Mouse (Mus musculus): ENCODE data around the gene Defb25. TPM values are rescaled to one million over a fixed set of nuclear protein-coding genes. Genes with fewer than 3 reads are reported as not detected.

The Defb25 gene
- total RNA-seq, 2 experiments from 2014 or later = not detected

- Histone ChIP-seq H3K4me3 (no peak overlapping the region), H3K27ac (no peak overlapping the region)
- DNase-seq (ENCODE audit: low spot score in 2 of 2) = no peak
- no peak for TF ChIP-seq CTCF (conservative IDR thresholded peaks at IDR 0.05)
Measured at GRCm38 (mm10) chr2:152588450-152588849, 34.4 kb downstream of the Defb25 start.

GRCm38 (mm10) chr2:152586926-152587560 is 35.8 kb downstream of the Defb25 start:
- DNase-seq (ENCODE audit: low spot score in 2 of 2) = peak in 1 of 2 experiments; percentile 16
- Histone ChIP-seq H3K27ac (no peak overlapping the region), H3K4me3 (no peak overlapping the region)
- TF ChIP-seq CTCF (conservative IDR thresholded peaks at IDR 0.05) = peak; percentile 69

- DNase-seq (ENCODE audit: low spot score in 2 of 2) = no peak
- Histone ChIP-seq H3K27ac (no peak overlapping the region), H3K4me3 (no peak overlapping the region)
- TF ChIP-seq CTCF (conservative IDR thresholded peaks at IDR 0.05) = no peak
Measured at GRCm38 (mm10) chr2:152580612-152581011, 42.2 kb downstream of the Defb25 start.

- no peak for TF ChIP-seq CTCF (conservative IDR thresholded peaks at IDR 0.05)
- no peak for DNase-seq (ENCODE audit: low spot score in 2 of 2)
- H3K27ac ChIP-seq = no peak within 1 kb of the TSS
Measured at GRCm38 (mm10) chr2:152580107-152580506, 42.7 kb downstream of the Defb25 start, which contains the start of gene Defb19. Gene Defb19 (minus strand): TSS chr2:152580312.

GRCm38 (mm10) chr2:152573484-152573883 is 49.4 kb downstream of the Defb25 start:
- no peak overlapping the region for H3K27ac ChIP-seq
- no peak overlapping the region for H3K4me3 ChIP-seq
- TF ChIP-seq CTCF (conservative IDR thresholded peaks at IDR 0.05) = no peak
- DNase-seq (ENCODE audit: low spot score in 2 of 2) = no peak

More at GRCm38 (mm10) chr2:152580107-152580506, 42.7 kb downstream of the Defb25 start, which contains the start of gene Defb19:
- H3K4me3 ChIP-seq = no peak within 1 kb of the TSS

Other genes starting within 250 kb of the Defb25 start
- gene Nrsn2, start 246.4 kb downstream of the Defb25 start, total RNA-seq (2021) = 10 to 100 TPM; 66.3 to 83.0 TPM
- gene Sox12, start 225.0 kb downstream of the Defb25 start, total RNA-seq (2021) = 10 to 100 TPM; 16.5 to 19.5 TPM
- 10 to 100 TPM in 1 of 2 experiments, 1 to 10 TPM in 1; 9.9 to 10.1 TPM for gene Zcchc3, start 208.0 kb downstream of the Defb25 start, total RNA-seq (2021)
- 1 to 10 TPM; 2.4 to 3.2 TPM for gene 6820408C15Rik, start 207.5 kb downstream of the Defb25 start, total RNA-seq (2021)
- gene Defb23, start 158.4 kb downstream of the Defb25 start, total RNA-seq (2021) = not detected
- not detected for gene Defb20, start 146.0 kb downstream of the Defb25 start, total RNA-seq (2021)
- gene Defb22, start 132.9 kb downstream of the Defb25 start, total RNA-seq (2021) = not detected
- gene Defb26, start 111.4 kb downstream of the Defb25 start, total RNA-seq (2021) = not detected
- gene Defb28, start 104.8 kb downstream of the Defb25 start, total RNA-seq (2021) = not detected
- gene Defb29, start 83.0 kb downstream of the Defb25 start, total RNA-seq (2021) = not detected
- not detected for gene Gm17416, start 53.7 kb downstream of the Defb25 start, total RNA-seq (2021)
- gene Defb21, start 50.3 kb downstream of the Defb25 start, total RNA-seq (2021) = not detected
- gene Defb19, start 42.7 kb downstream of the Defb25 start, total RNA-seq (2021) = not detected
- not detected for gene Defb45, start 23.7 kb downstream of the Defb25 start, total RNA-seq (2021)
- gene Defb36, start 18.7 kb downstream of the Defb25 start, total RNA-seq (2021) = not detected
- gene Rem1, start 3.9 kb upstream of the Defb25 start, total RNA-seq (2021) = 1 to 10 TPM in 1 of 2 experiments, under 1 TPM in 1; 0.42 to 2.0 TPM
- gene H13, start 46.4 kb upstream of the Defb25 start, total RNA-seq (2021) = 10 to 100 TPM; 71.5 to 73.3 TPM
- gene Mcts2, start 64.0 kb upstream of the Defb25 start, total RNA-seq (2021) = 10 to 100 TPM; 18.8 to 20.8 TPM
- 10 to 100 TPM; 23.5 to 25.4 TPM for gene Id1, start 113.2 kb upstream of the Defb25 start, total RNA-seq (2021)
- 1 to 10 TPM; 1.4 to 1.6 TPM for gene Cox4i2, start 131.1 kb upstream of the Defb25 start, total RNA-seq (2021)
- gene Bcl2l1, start 208.7 kb upstream of the Defb25 start, total RNA-seq (2021) = 100 to 1,000 TPM; 129 to 134 TPM
- gene Tpx2, start 224.9 kb upstream of the Defb25 start, total RNA-seq (2021) = 1 to 10 TPM; 2.0 to 2.2 TPM